Mouse (Mus musculus): ENCODE results near the gene Adtrp. TPM values are rescaled to one million over a fixed set of nuclear protein-coding genes. Genes with fewer than 3 reads are reported as not detected.

Adtrp gene
- polyA plus RNA-seq, 1 experiment from 2014 or later, result not detected

DNA sequence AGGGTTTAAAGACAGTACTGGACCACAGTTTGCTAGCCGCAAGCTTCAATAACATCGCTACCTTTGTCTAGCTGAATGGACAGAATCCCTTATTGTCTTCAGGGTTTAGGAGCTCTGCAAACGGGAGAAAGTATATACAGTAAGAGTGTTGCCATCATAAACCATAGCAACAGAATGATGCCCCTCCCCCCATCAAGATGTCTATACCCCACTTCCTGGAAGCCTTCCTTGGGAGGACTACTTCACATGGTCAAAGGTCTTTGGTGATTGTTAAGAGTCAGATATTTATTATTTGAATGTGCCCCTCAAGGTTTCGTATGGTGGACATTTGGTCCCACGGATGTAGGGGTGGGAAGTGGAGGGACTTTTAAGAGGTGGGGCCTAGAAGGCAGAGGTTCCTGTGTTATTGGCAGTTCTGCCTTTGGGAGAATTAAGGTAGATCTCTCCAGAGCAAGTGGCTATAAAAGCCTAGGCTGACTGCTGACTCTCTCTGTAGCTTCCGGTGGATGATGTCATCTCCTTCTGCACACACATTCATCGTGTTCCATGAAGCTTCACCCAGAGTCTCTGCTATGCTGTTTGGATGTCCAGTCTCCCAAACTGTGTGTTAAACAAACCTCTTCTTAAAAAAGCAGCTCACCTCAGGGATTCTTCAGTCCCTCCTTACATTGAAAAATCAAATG lies 42.2 kb downstream of the Adtrp start:
- no peak overlapping the region for H3K4me2 ChIP-seq
- H3K9ac ChIP-seq (ENCODE audit: low read depth, low read length), result no peak overlapping the region
- no peak overlapping the region for H3K27ac ChIP-seq (ENCODE audit: low read depth, low read length)
- WGBS (ENCODE audit: insufficient replicate concordance), result 82% methylated on average over 7 of the region's 7 CpGs
- peaks cover 6% of the 10 kb centered on the region for H3K4me1 ChIP-seq (ENCODE audit: control insufficient read depth, insufficient read depth, low read length)
- no peaks in the 10 kb centered on the region for H3K27me3 ChIP-seq (ENCODE audit: control insufficient read depth, insufficient read depth, low read length)
- no peaks in the 10 kb centered on the region for H3K9me3 ChIP-seq (replicated peaks; ENCODE audit: control insufficient read depth, low read length)
- no peak overlapping the region for H3K4me3 ChIP-seq (ENCODE audit: low read depth, low read length)
- no peak for ATAC-seq (replicated peaks; ENCODE audit: insufficient number of reproducible peaks, low FRiP score, low TSS enrichment)
- no peaks in the 10 kb centered on the region for H3K36me3 ChIP-seq (ENCODE audit: control insufficient read depth, insufficient read depth, low read length)

DNA sequence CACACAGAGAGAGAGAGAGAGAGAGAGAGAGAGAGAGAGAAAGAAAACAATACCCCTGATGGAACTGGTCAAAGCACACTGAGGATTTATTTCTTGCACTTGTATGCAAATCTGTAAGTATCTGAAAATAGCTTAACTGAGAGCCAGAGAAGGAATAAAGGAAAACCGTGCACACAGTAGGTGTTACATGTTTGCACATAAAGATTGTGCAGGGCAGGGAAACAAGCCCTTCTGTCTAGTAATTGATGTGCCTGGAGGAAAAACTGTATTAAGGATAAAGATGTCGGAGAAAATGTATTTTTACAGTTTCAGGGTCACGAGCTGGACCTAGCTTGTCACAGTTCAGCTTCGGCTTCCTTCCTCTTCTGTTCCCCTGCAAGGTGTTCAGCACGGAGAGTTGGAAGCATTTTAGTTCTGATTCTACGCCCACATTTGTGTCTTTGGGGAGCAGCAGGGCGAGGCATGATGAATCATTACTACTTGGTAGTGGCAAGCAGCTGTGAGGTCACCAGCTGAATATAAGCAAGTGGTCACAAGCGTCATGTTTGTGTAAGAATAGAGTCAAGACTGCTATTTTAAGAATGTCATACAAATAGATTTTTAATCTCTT lies 43.7 kb downstream of the Adtrp start:
- H3K4me3 ChIP-seq (ENCODE audit: low read depth, low read length), result no peak overlapping the region
- H3K9ac ChIP-seq (ENCODE audit: low read depth, low read length), result no peak overlapping the region
- no peak overlapping the region for H3K4me2 ChIP-seq
- no peak overlapping the region for H3K27ac ChIP-seq (ENCODE audit: low read depth, low read length)
- H3K36me3 ChIP-seq (ENCODE audit: control insufficient read depth, insufficient read depth, low read length), result no peaks in the 10 kb centered on the region
- WGBS (ENCODE audit: insufficient replicate concordance), result 64% methylated on average over 8 of the region's 8 CpGs
- H3K27me3 ChIP-seq (ENCODE audit: control insufficient read depth, insufficient read depth, low read length), result no peaks in the 10 kb centered on the region
- H3K9me3 ChIP-seq (replicated peaks; ENCODE audit: control insufficient read depth, low read length), result no peaks in the 10 kb centered on the region
- no peak for ATAC-seq (replicated peaks; ENCODE audit: insufficient number of reproducible peaks, low FRiP score, low TSS enrichment)
- H3K4me1 ChIP-seq (ENCODE audit: control insufficient read depth, insufficient read depth, low read length), result peaks cover 6% of the 10 kb centered on the region

DNA sequence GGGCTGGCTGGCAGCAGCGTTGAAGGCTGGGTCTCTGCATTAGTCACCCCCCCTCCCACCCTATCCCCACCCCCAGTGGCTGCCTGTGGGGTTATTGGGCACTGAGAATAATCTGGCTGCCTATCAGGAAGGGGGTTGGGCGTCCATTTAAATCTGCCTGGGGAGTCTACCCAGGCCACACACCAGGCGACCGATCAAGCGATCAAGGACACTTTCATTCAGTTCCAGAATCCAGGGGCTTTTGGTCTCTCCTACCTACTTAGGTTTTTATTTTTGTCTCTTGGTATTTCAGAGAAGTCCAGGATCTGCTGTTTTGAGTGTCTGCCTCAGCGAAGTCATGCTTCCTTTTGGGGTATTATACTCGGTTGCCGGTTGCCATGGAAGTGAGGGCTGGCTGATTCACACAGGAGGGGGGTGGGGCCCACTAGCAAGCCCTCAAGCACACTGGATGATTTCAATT lies 46.3 kb downstream of the Adtrp start:
- peak overlapping the region; percentile 38 for H3K4me2 ChIP-seq
- peaks cover 6% of the 10 kb centered on the region; the same call in 1 of the 2 replicates for H3K4me1 ChIP-seq (ENCODE audit: control insufficient read depth, insufficient read depth, low read length)
- no peaks in the 10 kb centered on the region for H3K36me3 ChIP-seq (ENCODE audit: control insufficient read depth, insufficient read depth, low read length)
- 10% methylated on average over 8 of the region's 8 CpGs for WGBS (ENCODE audit: insufficient replicate concordance)
- no peak overlapping the region for H3K27ac ChIP-seq (ENCODE audit: low read depth, low read length)
- H3K27me3 ChIP-seq (ENCODE audit: control insufficient read depth, insufficient read depth, low read length), result no peaks in the 10 kb centered on the region
- no peak for ATAC-seq (replicated peaks; ENCODE audit: insufficient number of reproducible peaks, low FRiP score, low TSS enrichment)
- H3K9ac ChIP-seq (ENCODE audit: low read depth, low read length), result 0 out of 2 replicates have a peak overlapping the region, but pooled peaks have one; percentile 18
- no peak overlapping the region for H3K4me3 ChIP-seq (ENCODE audit: low read depth, low read length)
- no peaks in the 10 kb centered on the region for H3K9me3 ChIP-seq (replicated peaks; ENCODE audit: control insufficient read depth, low read length)

DNA sequence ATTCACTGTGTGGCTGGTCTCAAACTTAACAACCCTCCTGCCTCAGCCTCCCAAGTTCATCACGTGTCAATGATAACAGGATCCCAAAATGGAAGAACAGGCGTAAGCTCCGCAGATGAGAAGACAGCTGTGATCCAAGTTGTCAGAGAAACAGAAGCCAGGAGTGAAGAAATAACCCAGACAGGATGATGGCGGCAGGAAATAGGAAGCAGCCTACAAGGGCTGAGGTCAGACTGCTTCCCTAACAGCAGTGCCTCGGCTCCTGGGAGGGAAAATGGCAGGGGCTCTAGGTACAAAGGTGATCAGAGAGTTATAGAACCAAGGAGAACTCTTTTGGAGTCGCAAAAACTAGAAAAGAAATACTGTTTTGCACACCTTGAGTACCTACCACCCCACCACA lies 54.6 kb downstream of the Adtrp start:
- Histone ChIP-seq H3K4me3 (ENCODE audit: low read depth, low read length) (no peak overlapping the region), H3K4me2 (no peak overlapping the region), H3K36me3 (ENCODE audit: control insufficient read depth, insufficient read depth, low read length) (no peaks in the 10 kb centered on the region), H3K4me1 (ENCODE audit: control insufficient read depth, insufficient read depth, low read length) (no peaks in the 10 kb centered on the region), H3K27ac (ENCODE audit: low read depth, low read length) (no peak overlapping the region), H3K27me3 (ENCODE audit: control insufficient read depth, insufficient read depth, low read length) (no peaks in the 10 kb centered on the region), H3K9ac (ENCODE audit: low read depth, low read length) (no peak overlapping the region), H3K9me3 (replicated peaks; ENCODE audit: control insufficient read depth, low read length) (no peaks in the 10 kb centered on the region)
- 72% methylated on average over 6 of the region's 6 CpGs for WGBS (ENCODE audit: insufficient replicate concordance)
- no peak for ATAC-seq (replicated peaks; ENCODE audit: insufficient number of reproducible peaks, low FRiP score, low TSS enrichment)

DNA sequence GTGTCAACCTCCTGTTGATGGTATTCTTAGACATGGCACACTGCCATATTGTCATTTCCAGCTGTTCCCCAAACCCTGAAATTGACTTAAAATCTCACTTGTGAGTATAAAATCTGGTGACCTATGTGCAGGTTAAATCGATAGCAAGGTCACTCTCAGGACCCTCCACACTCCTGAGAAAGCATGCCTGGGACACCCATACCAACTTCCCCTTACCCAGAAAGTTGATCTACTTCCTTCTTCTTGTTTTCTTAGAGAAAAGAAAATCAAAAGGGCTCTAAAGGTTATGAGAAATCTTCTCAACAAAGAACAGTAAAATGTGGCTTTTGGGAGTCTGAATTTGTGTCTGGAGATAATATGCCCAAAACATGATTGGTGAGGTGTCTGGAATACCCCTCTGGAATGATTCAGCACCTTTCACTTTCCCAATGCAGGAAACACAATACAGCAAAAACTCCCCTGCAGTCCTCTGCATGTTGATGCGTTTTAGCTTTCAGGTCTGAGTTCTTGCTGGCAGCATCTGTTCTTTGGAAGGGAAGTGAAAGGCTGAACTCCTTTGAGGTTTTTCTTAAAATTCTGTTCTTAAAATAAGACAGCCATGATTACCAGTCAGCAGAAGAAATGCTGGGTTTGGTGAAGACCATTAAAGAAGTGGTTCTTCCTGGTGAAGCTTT lies 59.5 kb downstream of the Adtrp start:
- H3K9ac ChIP-seq (ENCODE audit: low read depth, low read length), result no peak overlapping the region
- no peak overlapping the region for H3K4me3 ChIP-seq (ENCODE audit: low read depth, low read length)
- no peaks in the 10 kb centered on the region for H3K27me3 ChIP-seq (ENCODE audit: control insufficient read depth, insufficient read depth, low read length)
- H3K4me1 ChIP-seq (ENCODE audit: control insufficient read depth, insufficient read depth, low read length), result no peaks in the 10 kb centered on the region
- no peaks in the 10 kb centered on the region for H3K9me3 ChIP-seq (replicated peaks; ENCODE audit: control insufficient read depth, low read length)
- ATAC-seq (replicated peaks; ENCODE audit: insufficient number of reproducible peaks, low FRiP score, low TSS enrichment), result no peak
- WGBS (ENCODE audit: insufficient replicate concordance), result 64% methylated on average over 2 of the region's 2 CpGs
- no peak overlapping the region for H3K27ac ChIP-seq (ENCODE audit: low read depth, low read length)
- H3K4me2 ChIP-seq, result no peak overlapping the region
- no peaks in the 10 kb centered on the region for H3K36me3 ChIP-seq (ENCODE audit: control insufficient read depth, insufficient read depth, low read length)

DNA sequence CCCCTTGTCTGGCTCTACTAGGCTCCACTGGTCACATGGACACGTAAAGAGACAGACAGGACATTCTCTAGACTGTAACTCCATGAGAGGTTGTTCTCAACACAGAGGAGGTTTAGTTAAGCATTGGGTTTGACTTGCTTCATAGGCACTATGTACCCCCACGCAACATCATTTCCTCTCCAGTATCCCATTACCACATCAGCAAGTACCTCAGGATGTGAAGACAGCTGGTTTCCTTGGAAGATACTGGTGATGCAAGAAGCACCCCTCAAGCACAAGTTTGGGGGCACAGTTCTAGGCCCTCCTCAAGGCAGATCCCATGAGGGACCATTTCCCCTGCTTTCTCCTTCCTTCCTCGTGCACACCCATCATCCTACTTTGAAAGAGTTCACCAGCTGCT lies 60.8 kb downstream of the Adtrp start:
- no peaks in the 10 kb centered on the region for H3K27me3 ChIP-seq (ENCODE audit: control insufficient read depth, insufficient read depth, low read length)
- H3K9me3 ChIP-seq (replicated peaks; ENCODE audit: control insufficient read depth, low read length), result no peaks in the 10 kb centered on the region
- no peak for ATAC-seq (replicated peaks; ENCODE audit: insufficient number of reproducible peaks, low FRiP score, low TSS enrichment)
- H3K4me1 ChIP-seq (ENCODE audit: control insufficient read depth, insufficient read depth, low read length), result no peaks in the 10 kb centered on the region
- H3K4me2 ChIP-seq, result no peak overlapping the region
- WGBS (ENCODE audit: insufficient replicate concordance), result 82% methylated on average over 3 of the region's 3 CpGs
- H3K27ac ChIP-seq (ENCODE audit: low read depth, low read length), result no peak overlapping the region
- no peaks in the 10 kb centered on the region for H3K36me3 ChIP-seq (ENCODE audit: control insufficient read depth, insufficient read depth, low read length)
- H3K9ac ChIP-seq (ENCODE audit: low read depth, low read length), result no peak overlapping the region
- no peak overlapping the region for H3K4me3 ChIP-seq (ENCODE audit: low read depth, low read length)

DNA sequence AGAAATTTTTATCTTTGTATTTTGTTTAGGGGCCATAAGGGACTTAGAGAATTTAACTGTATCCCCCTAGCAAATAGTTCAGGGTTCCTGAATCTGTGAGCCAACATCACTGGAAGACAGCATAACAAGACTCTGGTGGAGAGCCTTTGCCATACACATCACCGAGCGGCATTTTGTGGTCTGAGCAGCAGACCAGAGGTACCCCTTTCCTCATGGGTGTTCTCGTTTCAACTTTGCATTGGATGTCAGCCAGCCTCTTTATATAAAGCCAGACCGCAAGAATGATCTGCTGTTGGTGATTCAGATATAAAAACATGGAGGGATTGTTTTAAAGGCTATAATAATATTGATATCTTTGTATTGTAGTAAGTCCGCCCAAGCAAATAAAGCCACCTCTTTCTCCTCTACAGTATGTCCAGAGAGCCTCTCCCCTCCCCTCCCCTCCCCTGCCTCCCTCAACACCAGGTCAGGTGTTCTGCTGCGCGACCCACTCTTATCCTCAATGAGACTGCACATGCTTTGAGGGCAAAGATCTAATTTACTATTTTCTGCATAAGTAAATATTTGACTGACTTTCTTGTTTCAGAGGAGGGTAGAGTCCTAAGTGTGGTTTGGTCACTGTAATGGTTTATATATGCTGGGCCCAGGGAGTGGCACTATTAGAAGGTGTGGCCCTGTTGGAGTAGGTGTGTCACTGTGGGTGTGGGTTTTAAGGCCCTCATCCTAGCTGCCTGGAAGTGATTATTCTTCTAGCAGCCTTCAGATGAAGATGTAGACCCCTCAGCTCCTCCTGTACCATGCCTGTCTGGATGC lies 62.4 kb downstream of the Adtrp start:
- H3K9me3 ChIP-seq (replicated peaks; ENCODE audit: control insufficient read depth, low read length), result no peaks in the 10 kb centered on the region

DNA sequence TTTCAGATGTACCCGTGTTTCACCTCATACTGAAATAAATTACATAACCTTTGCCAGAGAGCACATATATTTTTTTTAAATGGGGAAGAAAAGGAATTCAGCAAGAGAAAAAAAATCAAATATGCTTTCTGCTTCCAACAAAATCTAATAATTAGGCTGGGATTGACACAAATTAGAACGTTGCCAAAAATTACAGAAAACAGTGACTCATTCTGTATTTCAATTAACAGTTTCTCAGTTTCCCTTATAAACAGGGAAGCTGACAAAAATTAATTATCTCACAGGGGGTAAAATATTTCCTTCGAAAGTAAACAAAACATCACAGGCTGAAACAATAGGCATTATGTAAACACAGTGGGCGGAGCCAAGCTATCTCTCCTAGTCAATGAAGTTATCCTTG lies 67.2 kb downstream of the Adtrp start:
- 80% methylated on average over 4 of the region's 4 CpGs for WGBS (ENCODE audit: insufficient replicate concordance)
- Histone ChIP-seq H3K4me2 (no peak overlapping the region), H3K27ac (ENCODE audit: low read depth, low read length) (no peak overlapping the region), H3K9me3 (replicated peaks; ENCODE audit: control insufficient read depth, low read length) (no peaks in the 10 kb centered on the region), H3K36me3 (ENCODE audit: control insufficient read depth, insufficient read depth, low read length) (no peaks in the 10 kb centered on the region), H3K4me3 (ENCODE audit: low read depth, low read length) (no peak overlapping the region), H3K9ac (ENCODE audit: low read depth, low read length) (no peak overlapping the region), H3K4me1 (ENCODE audit: control insufficient read depth, insufficient read depth, low read length) (no peaks in the 10 kb centered on the region), H3K27me3 (ENCODE audit: control insufficient read depth, insufficient read depth, low read length) (no peaks in the 10 kb centered on the region)
- ATAC-seq (replicated peaks; ENCODE audit: insufficient number of reproducible peaks, low FRiP score, low TSS enrichment), result no peak

More for the DNA sequence above, 62.4 kb downstream of the Adtrp start:
- H3K27ac ChIP-seq (ENCODE audit: low read depth, low read length), result no peak overlapping the region
- H3K36me3 ChIP-seq (ENCODE audit: control insufficient read depth, insufficient read depth, low read length), result no peaks in the 10 kb centered on the region
- H3K4me3 ChIP-seq (ENCODE audit: low read depth, low read length), result no peak overlapping the region
- H3K27me3 ChIP-seq (ENCODE audit: control insufficient read depth, insufficient read depth, low read length), result no peaks in the 10 kb centered on the region
- no peak overlapping the region for H3K9ac ChIP-seq (ENCODE audit: low read depth, low read length)
- H3K4me1 ChIP-seq (ENCODE audit: control insufficient read depth, insufficient read depth, low read length), result no peaks in the 10 kb centered on the region
- H3K4me2 ChIP-seq, result no peak overlapping the region
- ATAC-seq (replicated peaks; ENCODE audit: insufficient number of reproducible peaks, low FRiP score, low TSS enrichment), result no peak
- WGBS (ENCODE audit: insufficient replicate concordance), result 90% methylated on average over 7 of the region's 7 CpGs

All from heart, embryonic 11.5 days (tissue).